Mouse (Mus musculus): ENCODE results near the gene Igf1r.

DNA sequence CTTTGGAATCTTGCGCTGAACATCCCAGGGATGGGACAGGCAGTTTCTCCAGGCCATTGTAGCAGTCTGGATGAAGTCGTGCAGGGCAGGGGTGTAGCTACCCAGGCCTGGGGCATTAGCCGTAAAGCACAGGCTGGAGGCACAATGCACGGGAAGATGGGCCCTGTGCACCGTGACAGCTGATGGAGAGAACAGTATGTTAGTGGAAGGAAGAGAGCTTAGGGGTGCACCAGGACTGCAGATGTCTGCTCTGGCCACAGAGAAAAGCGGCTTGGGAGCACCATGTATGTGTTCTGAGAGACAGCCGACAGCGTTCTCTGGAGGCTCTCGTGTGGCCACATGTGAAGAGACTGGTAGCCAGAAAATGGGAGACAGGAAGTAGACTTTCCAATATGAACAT, 111.1 kb downstream of the Igf1r start:
- no peak for TF ChIP-seq CTCF (IDR thresholded peaks at IDR 0.05; ENCODE audit: control insufficient read depth, insufficient read depth, insufficient read length)
- TF ChIP-seq USF1 (IDR thresholded peaks at IDR 0.05; ENCODE audit: low read depth), result no peak
- no peak for TF ChIP-seq MYOD1 (IDR thresholded peaks at IDR 0.05; ENCODE audit: control insufficient read depth, insufficient read length, low read depth)
- TF ChIP-seq CEBPB (IDR thresholded peaks at IDR 0.05; ENCODE audit: low read depth), result no peak
- no peak for TF ChIP-seq MAX (IDR thresholded peaks at IDR 0.05)
